Mouse (Mus musculus) hindbrain, embryonic 15.5 days (tissue): ENCODE measurements around the gene Gm28308. TPM values are rescaled to one million over a fixed set of nuclear protein-coding genes. Genes with fewer than 3 reads are reported as not detected.

Source experiments
- ATAC-seq: fragments of 200-750 bp; cut with Nextera tagmentation; 2 replicates; pipeline ENCODE4 v1.8.0; 2017; ENCODE audit warnings: low read depth, moderate number of reproducible peaks, moderate TSS enrichment; ENCODE audit not compliant: low FRiP score
- H3K27ac ChIP-seq: fragments of 300-500 bp; sonication (generic); replicated peaks from 2 replicates; pipeline ENCODE4 v1.5.1; 2015; ENCODE audit warnings: mild to moderate bottlenecking, inconsistent platforms
- H3K27me3 ChIP-seq: fragments of 300-500 bp; sonication (generic); 2 replicates; pipeline ENCODE4 v1.6.1; 2015; ENCODE audit warnings: control low read depth, inconsistent platforms
- H3K36me3 ChIP-seq: fragments of 300-500 bp; sonication (generic); 2 replicates; pipeline ENCODE4 v1.6.1; 2015; ENCODE audit warnings: control low read depth, inconsistent platforms
- H3K4me1 ChIP-seq: fragments of 300-500 bp; sonication (generic); replicated peaks from 2 replicates; pipeline ENCODE4 v1.6.1; 2015; ENCODE audit warnings: control low read depth, inconsistent platforms
- H3K4me2 ChIP-seq: fragments of 300-500 bp; sonication (generic); 2 replicates; pipeline ENCODE4 v1.6.1; 2015; ENCODE audit warnings: moderate library complexity, mild to moderate bottlenecking, inconsistent platforms
- H3K4me3 ChIP-seq: fragments of 300-500 bp; sonication (generic); 2 replicates; pipeline ENCODE4 v1.5.1; 2015; ENCODE audit warnings: mild to moderate bottlenecking, inconsistent platforms
- H3K9ac ChIP-seq: fragments of 300-500 bp; sonication (generic); 2 replicates; pipeline ENCODE4 v1.6.1; 2015; ENCODE audit warnings: inconsistent platforms
- H3K9me3 ChIP-seq: fragments of 300-500 bp; sonication (generic); 2 replicates; pipeline ENCODE4 v1.6.1; 2016; ENCODE audit warnings: control low read depth, inconsistent platforms
- WGBS: fragments of 180-500 bp; shearing (Covaris S2); methylation state at CpG from one replicate; pipeline ENCODE4 v1.1.7; 2015; 5-methylcytosine and 5-hydroxymethylcytosine counted together
- polyA plus RNA-seq: library from polyadenylated mRNA; unstranded; fragments of >200 nt; fragmentation: Nextera tagmentation; extraction: Ambion mirVana; gene quantifications from 2 replicates; pipeline ENCODE4 v1.2.1, GENCODE M21; 2015

Gm28308 gene
- polyA plus RNA-seq, 1 experiment from 2014 or later: not detected

- Histone ChIP-seq H3K36me3 (no peaks in the 10 kb centered on the region), H3K9ac (no peak overlapping the region), H3K9me3 (no peaks in the 10 kb centered on the region), H3K4me3 (no peak overlapping the region), H3K27ac (no peak overlapping the region), H3K4me1 (no peaks in the 10 kb centered on the region), H3K4me2 (no peak overlapping the region), H3K27me3 (peaks cover 85% of the 10 kb centered on the region)
- WGBS: under 1% methylated on average over 24 of the region's 24 CpGs
- no peak for ATAC-seq
These were observed 39.1 kb upstream of the Gm28308 start for GRCm38 (mm10) chr6:52252016-52252774.

- Histone ChIP-seq H3K4me3 (no peak overlapping the region), H3K36me3 (no peaks in the 10 kb centered on the region), H3K27me3 (peaks cover 86% of the 10 kb centered on the region), H3K9me3 (no peaks in the 10 kb centered on the region), H3K27ac (no peak overlapping the region), H3K4me2 (no peak overlapping the region), H3K9ac (no peak overlapping the region), H3K4me1 (no peaks in the 10 kb centered on the region)
- 10% methylated on average over 7 of the region's 7 CpGs for WGBS
- ATAC-seq: no peak
These were observed 38.2 kb upstream of the Gm28308 start for GRCm38 (mm10) chr6:52251177-52251879.

- Histone ChIP-seq H3K27ac (no peak overlapping the region), H3K4me1 (no peaks in the 10 kb centered on the region), H3K4me2 (no peak overlapping the region), H3K9me3 (no peaks in the 10 kb centered on the region), H3K9ac (no peak overlapping the region), H3K4me3 (no peak overlapping the region), H3K36me3 (no peaks in the 10 kb centered on the region), H3K27me3 (peaks cover 86% of the 10 kb centered on the region)
- ATAC-seq: no peak
- 2% methylated on average over 4 of the region's 4 CpGs for WGBS
These were observed 36.7 kb upstream of the Gm28308 start for GRCm38 (mm10) chr6:52249826-52250225.

- H3K4me2 ChIP-seq: no peak overlapping the region
- no peak overlapping the region for H3K4me3 ChIP-seq
- ATAC-seq: no peak
- no peaks in the 10 kb centered on the region for H3K4me1 ChIP-seq
- no peak overlapping the region for H3K9ac ChIP-seq
- peaks cover 89% of the 10 kb centered on the region for H3K27me3 ChIP-seq
- H3K36me3 ChIP-seq: no peaks in the 10 kb centered on the region
- under 1% methylated on average over 16 of the region's 16 CpGs for WGBS
- no peaks in the 10 kb centered on the region for H3K9me3 ChIP-seq
- no peak overlapping the region for H3K27ac ChIP-seq
These were observed 36.2 kb upstream of the Gm28308 start for GRCm38 (mm10) chr6:52249415-52249738.

- Histone ChIP-seq H3K4me3 (no peak overlapping the region), H3K9ac (no peak overlapping the region), H3K27me3 (peaks cover 91% of the 10 kb centered on the region), H3K9me3 (no peaks in the 10 kb centered on the region), H3K36me3 (no peaks in the 10 kb centered on the region), H3K4me2 (no peak overlapping the region), H3K27ac (no peak overlapping the region), H3K4me1 (no peaks in the 10 kb centered on the region)
- ATAC-seq: no peak
- under 1% methylated on average over 27 of the region's 27 CpGs for WGBS
These were observed 35.7 kb upstream of the Gm28308 start for GRCm38 (mm10) chr6:52248638-52249414.

- Histone ChIP-seq H3K4me3 (no peak overlapping the region), H3K27me3 (peaks cover 92% of the 10 kb centered on the region), H3K9me3 (no peaks in the 10 kb centered on the region), H3K4me2 (no peak overlapping the region), H3K9ac (no peak overlapping the region), H3K36me3 (no peaks in the 10 kb centered on the region), H3K4me1 (no peaks in the 10 kb centered on the region), H3K27ac (no peak overlapping the region)
- no peak for ATAC-seq
- WGBS: 2% methylated on average over 23 of the region's 23 CpGs
These were observed 34.9 kb upstream of the Gm28308 start for GRCm38 (mm10) chr6:52247766-52248637.

- 12% methylated on average over 3 of the region's 3 CpGs for WGBS
- Histone ChIP-seq H3K4me1 (no peaks in the 10 kb centered on the region), H3K9me3 (no peaks in the 10 kb centered on the region), H3K4me2 (no peak overlapping the region), H3K27me3 (peaks cover 93% of the 10 kb centered on the region), H3K27ac (no peak overlapping the region), H3K36me3 (no peaks in the 10 kb centered on the region), H3K9ac (no peak overlapping the region), H3K4me3 (no peak overlapping the region)
- no peak for ATAC-seq
These were observed 33.8 kb upstream of the Gm28308 start for GRCm38 (mm10) chr6:52246916-52247315.

- H3K27me3 ChIP-seq: peaks cover 93% of the 10 kb centered on the region
- H3K4me2 ChIP-seq: no peak overlapping the region
- under 1% methylated on average over 26 of the region's 26 CpGs for WGBS
- no peaks in the 10 kb centered on the region for H3K36me3 ChIP-seq
- H3K27ac ChIP-seq: no peak overlapping the region
- no peaks in the 10 kb centered on the region for H3K9me3 ChIP-seq
- H3K4me3 ChIP-seq: no peak overlapping the region
- no peaks in the 10 kb centered on the region for H3K4me1 ChIP-seq
- H3K9ac ChIP-seq: no peak overlapping the region
- no peak for ATAC-seq
These were observed 33.3 kb upstream of the Gm28308 start for GRCm38 (mm10) chr6:52246403-52246803.

GRCm38 (mm10) chr6:52245757-52246142 is 32.6 kb upstream of the Gm28308 start, which contains the start of gene Hoxa11:
Hoxa11 (minus strand) TSS chr6:52245810.
- no peak within 1 kb of the TSS for H3K4me2 ChIP-seq
- H3K9ac ChIP-seq: no peak within 1 kb of the TSS
- no peaks in the 10 kb centered on the region for H3K4me1 ChIP-seq
- under 1% methylated on average over 20 of the region's 20 CpGs for WGBS
- H3K36me3 ChIP-seq: no peaks in the 10 kb centered on the region
- ATAC-seq: no peak
- no peak within 1 kb of the TSS for H3K27ac ChIP-seq
- no peak within 1 kb of the TSS for H3K4me3 ChIP-seq
- peaks cover 93% of the 10 kb centered on the region for H3K27me3 ChIP-seq
- H3K9me3 ChIP-seq: no peaks in the 10 kb centered on the region

- H3K27ac ChIP-seq: no peak overlapping the region
- no peaks in the 10 kb centered on the region for H3K9me3 ChIP-seq
- no peak overlapping the region for H3K4me2 ChIP-seq
- H3K27me3 ChIP-seq: peaks cover 94% of the 10 kb centered on the region
- under 1% methylated on average over 69 of the region's 71 CpGs for WGBS
- H3K4me1 ChIP-seq: no peaks in the 10 kb centered on the region
- no peaks in the 10 kb centered on the region for H3K36me3 ChIP-seq
- ATAC-seq: no peak
- no peak overlapping the region for H3K9ac ChIP-seq
- no peak overlapping the region for H3K4me3 ChIP-seq
These were observed 32.1 kb upstream of the Gm28308 start for GRCm38 (mm10) chr6:52245040-52245756.

- ATAC-seq: no peak
- Histone ChIP-seq H3K36me3 (no peaks in the 10 kb centered on the region), H3K4me1 (no peaks in the 10 kb centered on the region), H3K4me3 (no peak overlapping the region), H3K27me3 (peaks cover 95% of the 10 kb centered on the region), H3K27ac (no peak overlapping the region), H3K9ac (no peak overlapping the region), H3K9me3 (no peaks in the 10 kb centered on the region), H3K4me2 (no peak overlapping the region)
- 3% methylated on average over 23 of the region's 23 CpGs for WGBS
These were observed 31.4 kb upstream of the Gm28308 start for GRCm38 (mm10) chr6:52244471-52245039.
